Mouse (Mus musculus) hindbrain, embryonic 11.5 days (tissue): ENCODE measurements around the gene Huwe1. TPM values are rescaled to one million over a fixed set of nuclear protein-coding genes. Genes with fewer than 3 reads are reported as not detected.
A peak's percentile ranks its signal among the peaks of the same experiment; 100 is the strongest.

ENCODE experiments used
- ATAC-seq: fragments of 200-750 bp; cut with Nextera tagmentation; 2 replicates; pipeline ENCODE4 v1.8.0; 2017; ENCODE audit warnings: mild to moderate bottlenecking, moderate TSS enrichment, moderate library complexity; ENCODE audit not compliant: low FRiP score
- DNase-seq: peaks from one replicate; pipeline ENCODE4 v3.0.0-alpha.2; 2015; ENCODE audit warnings: low spot score
- H3K27ac ChIP-seq: fragments of 300-500 bp; sonication (generic); 2 replicates; pipeline ENCODE4 v1.5.1; 2014; ENCODE audit warnings: mild to moderate bottlenecking, low read depth, low read length
- H3K27me3 ChIP-seq: fragments of 300-500 bp; sonication (generic); 2 replicates; pipeline ENCODE4 v1.6.1; 2014; ENCODE audit warnings: mild to moderate bottlenecking, low read length, moderate library complexity, mixed read lengths; ENCODE audit not compliant: control insufficient read depth, insufficient read depth
- H3K36me3 ChIP-seq: fragments of 300-500 bp; sonication (generic); 2 replicates; pipeline ENCODE4 v1.6.1; 2014; ENCODE audit warnings: mild to moderate bottlenecking, low read length, moderate library complexity, mixed read lengths; ENCODE audit not compliant: control insufficient read depth, insufficient read depth
- H3K4me1 ChIP-seq: fragments of 300-500 bp; sonication (generic); replicated peaks from 2 replicates; pipeline ENCODE4 v1.6.1; 2014; ENCODE audit warnings: low read length, mixed read lengths; ENCODE audit not compliant: control insufficient read depth, insufficient read depth
- H3K4me2 ChIP-seq: fragments of 300-500 bp; sonication (generic); replicated peaks from 2 replicates; pipeline ENCODE4 v1.6.1; 2014; ENCODE audit warnings: mild to moderate bottlenecking, low read depth, low read length
- H3K4me3 ChIP-seq: fragments of 300-500 bp; sonication (generic); 2 replicates; pipeline ENCODE4 v1.5.1; 2014; ENCODE audit warnings: low read depth, low read length
- H3K9ac ChIP-seq: fragments of 300-500 bp; sonication (generic); 2 replicates; pipeline ENCODE4 v1.6.1; 2014; ENCODE audit warnings: low read depth, low read length
- H3K9me3 ChIP-seq: fragments of 300-500 bp; sonication (generic); 2 replicates; pipeline ENCODE4 v1.6.1; 2016; ENCODE audit warnings: low read length; ENCODE audit not compliant: control insufficient read depth
- WGBS: fragments of 180-500 bp; shearing (Covaris S2); extraction: QIAGEN DNeasy Blood & Tissue Kit; methylation state at CpG from one replicate; pipeline ENCODE4 v1.1.7; 2014; 5-methylcytosine and 5-hydroxymethylcytosine counted together
- microRNA counts: library from miRNA; unstranded; fragments of <30 nt; microRNA quantifications from one replicate; lab custom pipeline; 2015
- polyA plus RNA-seq: library from polyadenylated mRNA; unstranded; fragments of >200 nt; fragmentation: Nextera tagmentation; extraction: Ambion mirVana; gene quantifications from 2 replicates; pipeline ENCODE4 v1.2.1, GENCODE M21; 2014

The Huwe1 gene
- polyA plus RNA-seq, 1 experiment from 2014 or later = 117 TPM

DNA sequence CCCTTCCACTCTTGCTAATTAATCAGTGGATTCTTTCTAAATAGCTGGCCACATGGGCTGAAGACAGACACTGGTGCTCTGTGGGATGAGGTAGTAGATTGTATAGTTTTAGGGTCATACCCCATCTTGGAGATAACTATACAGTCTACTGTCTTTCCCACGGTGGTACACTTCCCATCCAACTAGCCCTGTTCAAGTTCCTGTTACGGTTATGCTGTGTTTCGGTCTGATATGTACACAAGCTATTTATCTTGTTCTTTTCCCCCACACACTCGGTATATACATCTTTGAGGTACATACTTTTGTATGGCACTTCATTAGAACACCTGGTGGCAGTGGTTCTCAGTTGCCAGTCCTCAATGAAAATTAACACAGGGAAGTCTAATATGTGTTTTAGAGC is 111.7 kb downstream of the Huwe1 start:
- ATAC-seq = no peak

DNA sequence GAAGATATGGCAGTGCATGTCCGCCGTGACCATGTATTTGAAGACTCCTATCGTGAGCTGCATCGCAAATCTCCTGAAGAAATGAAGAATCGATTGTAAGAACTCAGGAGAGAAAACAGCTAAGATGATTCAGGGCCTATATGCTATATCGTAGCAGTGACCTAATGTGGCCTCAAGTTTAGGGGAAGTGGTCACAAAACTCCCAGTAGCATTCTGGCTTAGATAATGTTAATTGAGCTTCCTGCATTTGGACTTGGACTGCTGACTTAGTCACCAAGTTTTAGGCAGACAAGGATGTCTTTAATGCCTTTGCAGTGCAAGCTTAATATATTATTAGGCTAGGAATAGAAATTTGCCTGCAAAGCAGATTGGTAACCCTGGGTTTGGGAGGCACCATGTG is 128.8 kb downstream of the Huwe1 start:
- Histone ChIP-seq H3K4me1 (no peaks in the 10 kb centered on the region), H3K4me3 (no peak overlapping the region), H3K27me3 (peaks cover 9% of the 10 kb centered on the region; the same call in 1 of the 2 replicates), H3K9ac (no peak overlapping the region), H3K36me3 (0 out of 2 replicates have a peak, but pooled peaks cover 2% of the 10 kb centered on the region), H3K9me3 (no peaks in the 10 kb centered on the region), H3K4me2 (no peak overlapping the region), H3K27ac (no peak overlapping the region)
- no peak for ATAC-seq
- 96% methylated on average over 6 of the region's 6 CpGs for WGBS
- DNase-seq = no peak

More for the DNA sequence above, 111.7 kb downstream of the Huwe1 start:
- Histone ChIP-seq H3K4me1 (no peaks in the 10 kb centered on the region), H3K9me3 (no peaks in the 10 kb centered on the region), H3K27ac (no peak overlapping the region), H3K9ac (no peak overlapping the region), H3K27me3 (peaks cover 11% of the 10 kb centered on the region), H3K36me3 (0 out of 2 replicates have a peak, but pooled peaks cover 2% of the 10 kb centered on the region), H3K4me3 (no peak overlapping the region), H3K4me2 (no peak overlapping the region)
- 95% methylated on average over 4 of the region's 4 CpGs for WGBS
- DNase-seq = no peak

GRCm38 (mm10) chrX:151938852-151939251 is 138.2 kb downstream of the Huwe1 start:
- 52% methylated on average over 2 of the region's 2 CpGs for WGBS
- no peak overlapping the region for H3K9ac ChIP-seq
- no peaks in the 10 kb centered on the region for H3K36me3 ChIP-seq
- H3K9me3 ChIP-seq = no peaks in the 10 kb centered on the region
- no peak overlapping the region for H3K4me3 ChIP-seq
- ATAC-seq (no peak), DNase-seq (no peak)
- no peak overlapping the region for H3K27ac ChIP-seq
- no peaks in the 10 kb centered on the region for H3K4me1 ChIP-seq
- no peak overlapping the region for H3K4me2 ChIP-seq
- H3K27me3 ChIP-seq = no peaks in the 10 kb centered on the region

DNA sequence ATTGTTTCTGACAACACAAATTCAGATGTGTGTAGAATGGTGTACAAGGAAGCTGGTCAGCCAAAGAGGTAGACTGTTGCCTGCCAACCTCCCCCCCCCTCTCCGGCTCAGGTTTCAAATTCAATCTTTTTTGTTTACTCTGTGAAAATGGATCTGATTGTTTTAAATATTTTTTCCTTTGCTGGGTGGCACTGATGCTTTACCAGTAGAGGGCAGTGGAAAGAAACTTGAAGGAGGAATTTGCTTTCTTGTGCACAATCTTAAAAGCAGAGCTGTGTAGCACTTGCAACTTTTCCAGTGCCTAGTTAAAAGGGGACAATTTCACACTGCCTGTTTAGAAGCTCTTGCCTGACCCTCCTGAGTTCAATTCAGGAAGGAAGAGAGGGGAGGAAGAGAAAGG is 146.4 kb downstream of the Huwe1 start:
- no peaks in the 10 kb centered on the region for H3K36me3 ChIP-seq
- H3K4me2 ChIP-seq = no peak overlapping the region
- no peaks in the 10 kb centered on the region for H3K4me1 ChIP-seq
- H3K9ac ChIP-seq = no peak overlapping the region
- DNase-seq (no peak), ATAC-seq (no peak)
- no peak overlapping the region for H3K4me3 ChIP-seq
- no peaks in the 10 kb centered on the region for H3K9me3 ChIP-seq
- no peak overlapping the region for H3K27ac ChIP-seq
- peaks cover 4% of the 10 kb centered on the region; the same call in 1 of the 2 replicates for H3K27me3 ChIP-seq
- WGBS = 82% methylated on average over 1 of the region's 1 CpGs

DNA sequence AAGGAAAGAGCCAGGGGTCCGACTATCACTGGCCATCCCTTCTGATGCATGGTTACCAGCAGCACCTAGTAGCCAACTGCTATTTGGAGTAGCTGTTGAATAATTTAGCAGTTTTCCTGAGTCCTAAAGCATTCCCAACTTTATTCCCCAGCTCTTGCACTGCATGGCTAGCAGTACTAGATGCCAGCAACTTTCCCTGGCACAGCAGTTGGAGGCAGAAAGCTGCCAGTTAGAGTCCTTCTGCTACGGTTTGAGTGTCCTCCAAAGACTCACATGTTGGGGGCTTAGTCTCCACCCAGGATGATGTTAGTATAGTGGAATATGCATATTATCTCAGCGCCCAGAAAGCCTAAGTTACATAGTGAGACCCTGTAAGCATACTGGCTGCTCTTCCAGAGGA is 147.2 kb downstream of the Huwe1 start:
- Histone ChIP-seq H3K9ac (no peak overlapping the region), H3K27ac (no peak overlapping the region), H3K4me2 (no peak overlapping the region), H3K4me1 (no peaks in the 10 kb centered on the region), H3K36me3 (no peaks in the 10 kb centered on the region), H3K9me3 (no peaks in the 10 kb centered on the region), H3K4me3 (no peak overlapping the region), H3K27me3 (peaks cover 4% of the 10 kb centered on the region; the same call in 1 of the 2 replicates)
- WGBS = 77% methylated on average over 3 of the region's 3 CpGs
- DNase-seq = no peak
- no peak for ATAC-seq

- Histone ChIP-seq H3K4me3 (no peak overlapping the region), H3K9me3 (no peaks in the 10 kb centered on the region), H3K4me1 (no peaks in the 10 kb centered on the region), H3K4me2 (no peak overlapping the region), H3K27ac (no peak overlapping the region), H3K9ac (no peak overlapping the region), H3K36me3 (no peaks in the 10 kb centered on the region), H3K27me3 (peaks cover 4% of the 10 kb centered on the region; the same call in 1 of the 2 replicates)
- ATAC-seq (no peak), DNase-seq (no peak)
- 61% methylated on average over 1 of the region's 1 CpGs for WGBS
Measured at GRCm38 (mm10) chrX:151950231-151950630, 149.6 kb downstream of the Huwe1 start.

DNA sequence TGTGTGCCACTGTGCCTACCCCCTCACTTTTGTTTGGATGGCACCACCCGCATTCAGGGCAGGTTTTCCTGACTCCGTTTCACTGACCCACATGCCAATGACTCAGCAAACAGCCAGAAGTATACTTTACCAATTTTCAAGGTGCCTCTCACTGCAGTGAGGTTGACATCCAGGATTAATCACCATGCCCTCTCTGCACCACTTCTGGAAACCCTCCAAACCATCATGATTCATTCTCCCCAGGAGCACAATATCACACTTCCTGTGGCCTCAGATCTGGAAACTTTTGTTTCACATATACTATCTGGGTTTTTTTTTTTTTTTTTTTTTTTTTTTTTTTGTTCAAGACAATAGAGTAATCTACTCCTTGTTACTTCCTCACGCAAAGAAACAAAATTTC is 150.6 kb downstream of the Huwe1 start:
- Histone ChIP-seq H3K4me2 (no peak overlapping the region), H3K4me1 (no peaks in the 10 kb centered on the region), H3K36me3 (no peaks in the 10 kb centered on the region), H3K9ac (no peak overlapping the region), H3K27me3 (peaks cover 4% of the 10 kb centered on the region; the same call in 1 of the 2 replicates), H3K4me3 (no peak overlapping the region), H3K27ac (no peak overlapping the region), H3K9me3 (no peaks in the 10 kb centered on the region)
- DNase-seq (no peak), ATAC-seq (no peak)
- 82% methylated on average over 3 of the region's 3 CpGs for WGBS

MicroRNA genes within 50 kb of the gene (microRNA counts, 519-probe panel; counts per million panel counts)
- 3,586 counts per million, percentile 25 among the panel's probes with 10 or more counts for microRNA mmu-miR-98 (lab: Ali Mortazavi, UCI)

Other genes with a start within 250 kb of the Huwe1 start
- 167 and 173 TPM in 2 replicates for gene Hsd17b10, start 201.0 kb downstream of the Huwe1 start, polyA plus RNA-seq
- 4.1 and 4.5 TPM in 2 replicates for gene Ribc1, start 215.5 kb downstream of the Huwe1 start, polyA plus RNA-seq
- 126 and 127 TPM in 2 replicates for gene Smc1a, start 215.6 kb downstream of the Huwe1 start, polyA plus RNA-seq